Mouse (Mus musculus): ENCODE measurements around the gene Cfap99. TPM values are rescaled to one million over a fixed set of nuclear protein-coding genes. Genes with fewer than 3 reads are reported as not detected.

The Cfap99 gene
- polyA plus RNA-seq, 1 experiment from 2014 or later: not detected

DNA sequence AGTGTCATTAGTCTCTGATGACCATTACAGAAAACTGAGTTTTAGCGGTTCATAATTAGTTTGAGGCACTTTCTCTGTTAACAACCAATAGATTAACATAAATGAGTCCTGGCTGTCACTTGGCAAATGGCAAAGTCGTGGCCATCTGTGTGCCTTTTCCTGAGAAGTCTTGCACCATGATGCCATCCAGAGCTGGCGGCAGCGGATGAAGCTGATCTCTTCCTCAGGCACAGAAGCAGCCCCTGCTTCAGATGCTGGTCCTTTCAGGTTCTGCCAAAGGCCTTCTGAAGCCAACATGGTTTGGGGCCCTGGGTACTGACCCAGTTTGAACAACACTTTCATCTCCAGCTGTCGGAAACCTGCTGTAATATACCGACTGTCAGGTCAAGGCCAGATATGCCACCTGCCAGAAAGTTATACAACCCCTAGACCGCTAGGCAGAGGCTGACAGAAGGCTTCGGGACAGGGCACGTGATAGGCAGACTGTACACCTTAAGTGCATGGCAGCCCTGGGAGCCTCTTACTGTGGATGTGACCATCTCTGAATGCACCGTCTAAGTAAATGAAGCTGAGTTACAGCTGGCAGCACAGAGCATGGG, 10.6 kb downstream of the Cfap99 start:
- H3K4me2 ChIP-seq: no peak overlapping the region
- H3K9ac ChIP-seq: no peak overlapping the region
- H3K9me3 ChIP-seq: no peaks in the 10 kb centered on the region
- no peaks in the 10 kb centered on the region for H3K36me3 ChIP-seq
- H3K4me1 ChIP-seq (replicated peaks): no peaks in the 10 kb centered on the region
- ATAC-seq (ENCODE audit: low FRiP score, low read depth): no peak
- H3K27me3 ChIP-seq: no peaks in the 10 kb centered on the region
- no peak overlapping the region for H3K27ac ChIP-seq (replicated peaks)
- WGBS: 84% methylated on average over 10 of the region's 10 CpGs
- H3K4me3 ChIP-seq: no peak overlapping the region

DNA sequence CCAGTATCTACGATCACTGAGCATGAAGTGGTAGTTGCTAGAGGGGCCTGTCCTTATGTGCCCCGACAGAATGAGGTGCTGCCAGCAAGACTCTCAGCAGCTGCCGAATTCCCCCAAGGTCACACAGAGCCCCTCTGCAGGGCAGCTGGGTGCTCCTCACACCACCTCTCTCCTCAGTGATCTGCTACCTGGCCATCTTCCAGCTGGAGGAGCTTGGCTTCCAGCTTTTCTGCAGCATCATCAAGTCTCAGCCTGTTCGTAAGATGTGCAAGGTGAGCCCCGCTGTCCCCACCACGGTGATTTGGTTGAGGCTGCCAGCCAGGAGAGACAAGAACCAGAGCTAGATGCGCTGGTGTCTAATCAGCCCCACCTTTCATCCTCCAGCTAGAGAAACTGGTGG, 14.0 kb downstream of the Cfap99 start:
- H3K4me1 ChIP-seq (replicated peaks): no peaks in the 10 kb centered on the region
- H3K4me2 ChIP-seq: no peak overlapping the region
- no peak overlapping the region for H3K9ac ChIP-seq
- H3K4me3 ChIP-seq: no peak overlapping the region
- H3K27me3 ChIP-seq: no peaks in the 10 kb centered on the region
- no peak for ATAC-seq (ENCODE audit: low FRiP score, low read depth)
- H3K9me3 ChIP-seq: no peaks in the 10 kb centered on the region
- whole genome bisulfite sequencing: 86% methylated on average over 7 of the region's 7 CpGs
- no peak overlapping the region for H3K27ac ChIP-seq (replicated peaks)
- no peaks in the 10 kb centered on the region for H3K36me3 ChIP-seq

DNA sequence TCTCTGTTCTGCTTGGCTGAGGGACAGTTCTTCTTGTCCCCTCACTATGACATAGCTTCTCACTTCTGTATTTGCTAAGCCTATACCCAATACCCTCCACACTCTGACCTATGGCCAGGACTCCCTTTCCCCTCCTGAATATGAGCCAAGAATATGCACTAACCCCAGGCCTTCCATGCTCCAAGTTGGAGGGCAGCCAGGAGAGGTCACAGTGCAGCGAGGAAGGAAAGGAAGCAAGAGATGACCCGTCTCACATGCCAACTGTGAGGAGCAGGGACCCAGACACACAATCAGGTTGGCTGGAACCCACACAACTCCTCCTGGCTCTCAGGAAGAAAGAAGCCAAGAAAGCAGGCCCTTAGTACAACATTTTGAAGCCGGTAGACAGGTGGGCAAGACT, 20.6 kb downstream of the Cfap99 start:
- 71% methylated on average over 3 of the region's 3 CpGs for WGBS
- no peaks in the 10 kb centered on the region for H3K36me3 ChIP-seq
- no peaks in the 10 kb centered on the region for H3K9me3 ChIP-seq
- no peaks in the 10 kb centered on the region for H3K27me3 ChIP-seq
- H3K4me2 ChIP-seq: no peak overlapping the region
- no peak for ATAC-seq (ENCODE audit: low FRiP score, low read depth)
- H3K4me1 ChIP-seq (replicated peaks): no peaks in the 10 kb centered on the region
- no peak overlapping the region for H3K4me3 ChIP-seq
- no peak overlapping the region for H3K27ac ChIP-seq (replicated peaks)
- no peak overlapping the region for H3K9ac ChIP-seq

DNA sequence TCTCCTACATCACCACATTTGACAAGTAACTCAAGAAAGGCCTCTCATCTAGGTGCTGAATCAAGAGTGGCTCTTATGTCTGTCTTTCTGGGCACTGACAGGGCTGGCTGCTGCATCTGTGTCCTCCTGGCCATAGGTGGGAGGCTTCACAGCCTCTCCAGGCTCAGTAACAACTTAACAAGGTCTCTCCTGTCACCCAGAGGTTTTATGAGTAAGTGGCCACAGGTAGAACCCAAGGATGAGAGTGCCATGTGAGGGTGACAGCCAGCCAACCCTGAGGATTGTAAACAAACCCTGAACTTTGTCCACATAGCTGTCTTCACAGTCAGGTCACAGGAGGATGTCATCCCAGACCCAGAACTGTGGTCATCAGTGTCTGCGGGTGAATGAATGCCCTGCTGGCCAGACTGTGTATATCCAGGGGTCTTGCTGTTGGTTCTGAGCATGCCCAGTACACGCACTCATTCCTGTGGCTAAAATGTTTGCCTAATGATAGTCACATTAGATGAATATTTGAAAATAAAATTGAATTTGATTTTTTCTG, 31.2 kb downstream of the Cfap99 start:
- no peak overlapping the region for H3K4me2 ChIP-seq
- H3K4me1 ChIP-seq (replicated peaks): no peaks in the 10 kb centered on the region
- no peaks in the 10 kb centered on the region for H3K9me3 ChIP-seq
- H3K27me3 ChIP-seq: no peaks in the 10 kb centered on the region
- H3K36me3 ChIP-seq: no peaks in the 10 kb centered on the region
- H3K27ac ChIP-seq (replicated peaks): no peak overlapping the region
- no peak overlapping the region for H3K4me3 ChIP-seq
- no peak overlapping the region for H3K9ac ChIP-seq
- ATAC-seq (ENCODE audit: low FRiP score, low read depth): no peak
- 64% methylated on average over 2 of the region's 2 CpGs for WGBS

DNA sequence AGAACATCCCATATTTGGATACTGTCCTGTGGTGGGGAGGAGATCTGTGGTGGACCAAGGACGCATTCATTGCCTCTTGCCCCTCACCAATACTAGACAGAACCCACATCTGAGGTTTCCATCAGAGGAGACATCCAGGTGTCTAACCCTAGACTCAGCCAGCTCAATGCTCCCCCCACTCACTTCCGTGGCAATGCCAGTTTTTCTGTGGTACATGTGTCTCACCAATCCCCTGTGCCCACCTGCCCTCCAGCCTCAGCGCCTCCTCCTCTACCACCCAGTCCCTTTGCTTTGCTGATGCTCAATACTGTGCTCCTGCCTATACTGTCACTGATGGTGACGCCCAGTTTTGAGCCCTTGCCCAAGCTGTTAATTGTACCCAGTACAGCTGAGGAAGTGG, 32.8 kb downstream of the Cfap99 start:
- Histone ChIP-seq H3K9ac (no peak overlapping the region), H3K36me3 (no peaks in the 10 kb centered on the region), H3K4me1 (replicated peaks) (no peaks in the 10 kb centered on the region), H3K9me3 (no peaks in the 10 kb centered on the region), H3K27me3 (no peaks in the 10 kb centered on the region), H3K27ac (replicated peaks) (no peak overlapping the region), H3K4me3 (no peak overlapping the region), H3K4me2 (no peak overlapping the region)
- no peak for ATAC-seq (ENCODE audit: low FRiP score, low read depth)
- 93% methylated on average over 4 of the region's 4 CpGs for WGBS

DNA sequence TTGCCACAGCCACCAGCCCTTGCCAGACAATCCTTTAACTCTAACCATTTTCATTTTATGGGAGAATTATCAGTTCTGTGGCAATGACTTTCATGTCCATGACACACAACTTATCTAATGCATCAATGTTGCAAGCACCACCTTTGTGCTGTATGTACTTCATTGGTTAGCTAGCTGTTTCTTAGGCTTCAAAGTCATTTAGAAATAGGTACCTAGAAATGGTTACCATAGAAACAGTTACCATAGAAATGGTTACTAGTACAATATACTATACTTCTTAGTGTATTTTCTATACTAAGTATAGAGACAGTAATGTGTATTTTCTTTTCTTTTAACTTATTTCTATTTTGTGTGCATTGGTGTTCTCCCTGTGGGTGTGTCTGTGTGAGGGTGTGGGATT, 36.9 kb downstream of the Cfap99 start:
- H3K27ac ChIP-seq (replicated peaks): no peak overlapping the region
- H3K4me2 ChIP-seq: no peak overlapping the region
- no peak overlapping the region for H3K4me3 ChIP-seq
- peaks cover 10% of the 10 kb centered on the region for H3K4me1 ChIP-seq (replicated peaks)
- H3K36me3 ChIP-seq: no peaks in the 10 kb centered on the region
- ATAC-seq (ENCODE audit: low FRiP score, low read depth): no peak
- H3K9ac ChIP-seq: no peak overlapping the region
- H3K9me3 ChIP-seq: no peaks in the 10 kb centered on the region
- no peaks in the 10 kb centered on the region for H3K27me3 ChIP-seq

DNA sequence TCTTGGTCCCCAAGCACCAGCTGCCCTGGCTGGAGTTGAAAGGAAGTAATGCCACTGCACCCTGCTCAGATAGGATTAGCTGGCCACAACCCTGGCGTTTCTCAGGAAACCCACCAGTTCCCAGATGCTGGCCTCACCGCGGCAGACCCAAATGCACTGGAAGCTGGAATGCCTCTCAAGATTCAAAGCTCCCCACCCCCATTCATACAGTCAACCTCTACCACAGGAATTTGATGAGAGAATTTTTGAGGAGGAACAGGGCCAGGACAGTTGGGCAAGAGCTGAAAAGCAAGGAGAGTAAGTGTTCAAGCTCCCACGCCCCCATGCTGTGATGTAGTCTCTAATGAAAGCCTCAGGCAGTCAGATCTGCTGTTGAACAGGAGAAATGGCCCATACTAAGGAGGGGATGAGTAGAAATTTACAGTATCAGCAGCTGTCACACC, 37.9 kb downstream of the Cfap99 start:
- Histone ChIP-seq H3K4me3 (no peak overlapping the region), H3K4me2 (peak overlapping the region; percentile 54; the same call in 1 of the 2 replicates), H3K4me1 (replicated peaks) (peaks cover 10% of the 10 kb centered on the region), H3K9me3 (no peaks in the 10 kb centered on the region), H3K27me3 (no peaks in the 10 kb centered on the region), H3K27ac (replicated peaks) (no peak overlapping the region), H3K9ac (no peak overlapping the region), H3K36me3 (no peaks in the 10 kb centered on the region)
- 37% methylated on average over 4 of the region's 4 CpGs for WGBS
- no peak for ATAC-seq (ENCODE audit: low FRiP score, low read depth)

DNA sequence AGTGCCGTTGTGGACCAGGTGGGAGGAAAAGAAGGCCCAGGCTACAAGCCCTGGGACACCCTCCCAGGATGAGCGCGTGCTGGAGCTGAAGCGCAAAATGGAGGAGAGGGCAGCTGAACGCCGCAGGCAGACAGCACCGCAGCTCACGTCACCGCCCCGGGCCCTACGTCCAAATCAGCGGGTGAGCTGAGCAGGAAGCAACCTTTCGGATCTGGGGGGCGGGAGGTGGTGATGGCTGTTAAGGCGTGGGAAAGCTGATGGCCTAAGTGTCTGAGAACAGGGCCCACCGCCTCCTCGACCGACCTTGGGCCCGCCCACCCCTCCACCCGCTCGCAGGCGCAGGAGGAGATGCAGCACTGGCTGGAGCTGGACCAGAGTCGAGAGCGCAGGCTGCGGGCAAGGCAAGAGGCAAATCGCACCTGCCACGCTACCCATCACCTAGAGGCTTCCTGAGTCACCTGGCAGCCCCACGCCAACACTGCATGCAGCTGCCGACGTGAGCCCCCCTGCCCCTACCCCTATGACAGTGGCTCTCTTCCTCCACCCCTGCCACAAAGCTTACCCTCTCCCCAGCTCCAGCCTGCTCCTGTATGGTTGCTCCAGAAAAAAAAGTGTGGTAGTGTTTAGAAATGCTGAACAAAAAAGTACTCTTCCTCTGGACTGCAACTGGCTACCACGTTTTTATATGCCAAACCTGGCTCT, 38.6 kb downstream of the Cfap99 start:
- 12% methylated on average over 31 of the region's 31 CpGs for WGBS
- Histone ChIP-seq H3K27ac (replicated peaks) (peak overlapping the region; percentile 51; the same call in 1 of the 2 replicates), H3K4me3 (peak overlapping the region; percentile 28), H3K4me2 (peak overlapping the region; percentile 54), H3K4me1 (replicated peaks) (peaks cover 10% of the 10 kb centered on the region), H3K36me3 (no peaks in the 10 kb centered on the region), H3K9ac (peak overlapping the region; percentile 34; the same call in 1 of the 2 replicates), H3K27me3 (no peaks in the 10 kb centered on the region), H3K9me3 (no peaks in the 10 kb centered on the region)
- peak; percentile 85; the same call in 1 of the 2 replicates for ATAC-seq (ENCODE audit: low FRiP score, low read depth)

DNA sequence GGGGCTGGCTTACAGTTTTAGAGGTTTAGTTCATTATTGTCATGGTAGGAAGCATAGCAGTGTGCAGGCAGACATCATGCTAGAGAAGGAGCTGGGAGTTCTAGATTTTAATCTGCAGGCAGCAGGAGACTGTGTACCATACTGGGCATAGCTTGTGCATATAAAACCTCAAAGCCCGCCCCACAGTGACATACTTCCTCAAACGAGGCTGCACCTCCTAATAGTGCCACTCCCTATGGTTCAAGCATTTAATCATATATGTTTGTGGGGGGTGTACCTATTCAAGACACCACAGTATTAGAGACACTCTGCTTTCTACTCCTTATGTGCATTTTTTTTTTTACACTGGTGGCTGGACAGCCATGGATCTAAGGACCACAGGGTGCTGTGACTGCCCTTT, 41.7 kb downstream of the Cfap99 start:
- H3K27me3 ChIP-seq: no peaks in the 10 kb centered on the region
- no peak overlapping the region for H3K27ac ChIP-seq (replicated peaks)
- WGBS: 83% methylated on average over 2 of the region's 2 CpGs
- no peaks in the 10 kb centered on the region for H3K36me3 ChIP-seq
- no peak for ATAC-seq (ENCODE audit: low FRiP score, low read depth)
- no peaks in the 10 kb centered on the region for H3K9me3 ChIP-seq
- H3K9ac ChIP-seq: no peak overlapping the region
- peaks cover 10% of the 10 kb centered on the region for H3K4me1 ChIP-seq (replicated peaks)
- no peak overlapping the region for H3K4me2 ChIP-seq
- no peak overlapping the region for H3K4me3 ChIP-seq

DNA sequence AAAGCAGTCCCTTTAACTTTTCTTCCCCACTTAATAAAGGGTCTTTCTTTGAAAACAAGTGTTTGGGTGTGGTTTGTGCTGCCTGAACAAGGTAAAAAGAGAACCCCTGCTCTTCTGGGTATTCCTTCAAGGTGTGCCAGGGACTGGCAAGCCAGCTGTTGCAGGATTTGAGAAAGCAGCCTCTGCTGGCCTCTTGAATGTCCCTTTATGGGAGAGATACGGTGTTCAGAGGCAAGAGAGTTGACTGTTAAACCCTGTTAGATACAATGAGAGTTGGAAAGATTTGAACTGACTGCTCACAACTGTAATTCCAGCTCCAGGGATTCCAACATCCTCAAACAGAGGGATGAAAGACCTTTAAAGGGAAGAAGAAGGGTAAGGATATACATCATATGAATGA, 45.7 kb downstream of the Cfap99 start:
- Histone ChIP-seq H3K27ac (replicated peaks) (no peak overlapping the region), H3K4me3 (no peak overlapping the region), H3K9ac (no peak overlapping the region), H3K4me1 (replicated peaks) (peaks cover 24% of the 10 kb centered on the region), H3K27me3 (no peaks in the 10 kb centered on the region), H3K4me2 (no peak overlapping the region), H3K36me3 (no peaks in the 10 kb centered on the region), H3K9me3 (no peaks in the 10 kb centered on the region)
- no peak for ATAC-seq (ENCODE audit: low FRiP score, low read depth)
- 92% methylated on average over 1 of the region's 1 CpGs for WGBS

DNA sequence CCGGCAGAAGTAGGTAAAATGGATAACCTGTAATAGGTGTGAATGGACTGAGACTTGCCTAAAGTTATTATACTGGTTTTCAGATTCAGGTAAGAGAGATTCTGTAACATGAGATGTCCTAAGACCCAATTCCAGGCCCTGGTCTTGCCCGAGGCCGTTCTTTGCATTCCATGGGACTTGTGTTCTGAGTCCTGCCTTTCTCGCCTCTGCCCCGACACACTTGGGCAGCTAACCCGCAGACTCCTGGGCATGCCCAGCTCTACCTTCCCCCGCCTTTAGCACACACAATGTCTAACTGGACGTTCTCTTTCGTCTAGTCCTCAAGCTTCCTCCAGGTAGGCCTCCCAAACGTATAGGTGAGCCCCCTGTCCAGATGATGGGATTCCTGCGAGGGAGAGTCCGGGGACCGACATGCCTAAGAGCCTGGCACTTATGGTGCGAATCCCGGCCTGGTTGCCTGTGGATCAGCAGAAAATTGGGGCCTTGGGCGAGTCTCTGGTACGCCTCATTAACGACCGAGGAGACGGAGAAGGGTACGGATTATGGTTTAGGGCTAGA, 47.2 kb downstream of the Cfap99 start:
- peak overlapping the region; percentile 82 for H3K4me2 ChIP-seq
- H3K36me3 ChIP-seq: no peaks in the 10 kb centered on the region
- H3K9ac ChIP-seq: peak overlapping the region; percentile 87
- no peaks in the 10 kb centered on the region for H3K9me3 ChIP-seq
- H3K27me3 ChIP-seq: no peaks in the 10 kb centered on the region
- ATAC-seq (ENCODE audit: low FRiP score, low read depth): peak; percentile 75; the same call in 1 of the 2 replicates
- 3% methylated on average over 21 of the region's 21 CpGs for WGBS
- peak overlapping the region; percentile 88 for H3K27ac ChIP-seq (replicated peaks)
- peak overlapping the region; percentile 100 for H3K4me3 ChIP-seq
- peaks cover 27% of the 10 kb centered on the region for H3K4me1 ChIP-seq (replicated peaks)

DNA sequence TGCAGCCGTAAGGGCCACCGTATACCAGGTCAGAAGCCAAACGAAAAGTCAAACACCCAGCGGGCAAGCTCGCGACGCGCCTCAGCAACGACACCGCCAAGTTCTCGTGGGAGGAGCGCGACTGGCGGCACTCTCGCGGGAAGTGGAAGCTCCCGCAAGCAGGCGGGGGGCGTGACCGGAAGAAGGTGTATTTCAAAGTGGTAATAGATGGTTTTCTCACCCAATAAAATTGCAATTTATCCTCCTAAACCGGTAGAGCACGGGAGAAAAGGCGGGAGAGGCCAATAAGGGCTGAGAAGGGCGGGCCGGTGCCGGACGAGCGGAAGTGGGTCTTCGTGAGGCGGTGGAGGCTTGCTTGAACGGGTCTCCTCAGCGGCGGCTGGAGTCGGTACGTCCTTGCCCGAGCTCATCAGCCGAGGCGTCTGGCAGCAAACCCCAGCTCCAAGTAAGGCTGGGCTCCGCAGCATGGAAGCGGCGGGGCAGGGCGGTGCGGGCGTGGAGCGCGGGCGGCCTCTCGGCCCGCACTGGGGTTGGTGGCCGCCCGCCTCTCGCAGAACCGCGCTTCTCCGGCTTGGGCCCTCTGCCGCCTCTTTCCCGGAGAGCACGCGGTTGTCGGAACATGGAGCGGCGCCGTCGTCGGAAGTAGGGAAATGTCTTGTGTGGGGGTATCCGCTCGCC, 47.8 kb downstream of the Cfap99 start, which contains the start of gene Rnf4:
Rnf4 (plus strand) TSS at position 193 of the 678 bp plus-strand sequence.
- WGBS: under 1% methylated on average over 60 of the region's 67 CpGs
- peak within 1 kb of the TSS; percentile 86 for H3K4me2 ChIP-seq
- peak within 1 kb of the TSS; percentile 98 for H3K9ac ChIP-seq
- peak within 1 kb of the TSS; percentile 100 for H3K4me3 ChIP-seq
- no peaks in the 10 kb centered on the region for H3K36me3 ChIP-seq
- ATAC-seq (ENCODE audit: low FRiP score, low read depth): peak; percentile 99
- peaks cover 27% of the 10 kb centered on the region for H3K4me1 ChIP-seq (replicated peaks)
- H3K9me3 ChIP-seq: no peaks in the 10 kb centered on the region
- no peaks in the 10 kb centered on the region for H3K27me3 ChIP-seq
- H3K27ac ChIP-seq (replicated peaks): peak within 1 kb of the TSS; percentile 95
